1 mouse cellular context compared by ENCODE assay signal in the genomic region with DNA sequence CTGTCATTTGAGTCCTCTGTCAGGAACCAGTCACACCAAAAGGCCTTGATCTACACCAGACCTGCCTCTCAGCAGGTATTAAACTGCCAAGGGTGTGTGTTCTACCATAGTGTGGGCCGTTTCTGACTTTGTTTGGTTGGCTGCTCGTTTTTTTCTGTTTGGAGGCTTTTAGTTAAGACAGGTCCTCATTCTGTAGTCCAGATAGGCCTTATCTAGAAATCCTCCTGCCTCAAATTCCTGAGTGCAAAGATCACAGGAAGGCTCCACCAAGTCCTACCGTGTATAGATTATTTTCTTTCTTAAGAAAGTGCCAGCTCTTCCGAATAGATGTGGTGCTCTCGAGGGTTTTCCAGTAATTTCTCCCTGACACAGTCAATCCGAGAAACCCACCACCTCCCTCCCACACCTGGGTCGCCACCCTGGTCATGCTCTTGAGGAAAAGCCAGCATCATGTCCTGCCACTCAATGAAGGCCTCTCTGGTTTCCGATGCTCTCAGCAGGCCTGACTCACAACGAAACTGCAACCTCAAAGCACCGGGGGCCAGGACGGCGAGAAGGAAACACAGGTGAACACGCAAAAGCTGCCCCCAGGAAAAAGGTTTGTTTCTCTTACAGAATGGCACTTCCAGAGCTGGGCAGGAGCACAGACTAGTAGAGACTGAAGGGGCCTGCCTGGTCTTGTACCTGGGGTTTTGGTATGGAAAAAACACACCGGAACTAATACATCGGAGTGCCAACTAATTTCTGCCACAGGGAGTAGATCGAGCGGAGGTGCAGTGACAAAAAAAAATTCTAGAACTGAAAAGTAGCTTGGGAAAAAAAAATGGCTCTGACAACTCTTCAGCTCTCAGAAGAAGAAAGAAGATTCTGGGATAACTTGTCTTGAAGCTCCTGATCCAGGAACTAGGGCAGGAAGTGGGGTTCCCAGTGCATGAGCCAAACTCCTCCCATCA.
TF ChIP-seq lines count a peak whose summit lies in the region.

No protein-coding gene starts in this region.

TF ChIP-seq in CH12.LX, 34 proteins besides CTCF, POLR2A, EP300 and RAD21 (continued from another document):
- TF ChIP-seq MAFK (IDR thresholded peaks at IDR 0.05; ENCODE audit: insufficient replicate concordance, low read length) (peak; percentile 79; the same call in 1 of the 2 replicates), HCFC1 (IDR thresholded peaks at IDR 0.05; ENCODE audit: low read depth, low read length) (peak; percentile 50; the same call in 1 of the 2 replicates), MYC (IDR thresholded peaks at IDR 0.05; ENCODE audit: low read depth, low read length) (peak; percentile 71), ETS1 (conservative IDR thresholded peaks at IDR 0.05; ENCODE audit: low read depth, low read length) (peak; percentile 99), MAZ (IDR thresholded peaks at IDR 0.05; ENCODE audit: low read depth, low read length) (no peak; the same call in none of the 2 replicates), POLR2AphosphoS2 (IDR thresholded peaks at IDR 0.05; ENCODE audit: low read depth, low read length) (no peak), SIN3A (IDR thresholded peaks at IDR 0.05; ENCODE audit: low read length) (peak; percentile 69), ZNF384 (IDR thresholded peaks at IDR 0.05; ENCODE audit: low read depth, low read length) (peak; percentile 90), CHD1 (IDR thresholded peaks at IDR 0.05; ENCODE audit: low read depth, low read length) (peak; percentile 99), CHD2 (IDR thresholded peaks at IDR 0.05; ENCODE audit: low read length) (peak; percentile 94), ZC3H11A (IDR thresholded peaks at IDR 0.05; ENCODE audit: low read depth, low read length) (peak; percentile 10; the same call in 1 of the 2 replicates), JUND (conservative IDR thresholded peaks at IDR 0.05; ENCODE audit: low read depth, low read length) (peak; percentile 94), NRF1 (IDR thresholded peaks at IDR 0.05; ENCODE audit: low read depth, low read length) (peak; percentile 37), E2F4 (IDR thresholded peaks at IDR 0.05; ENCODE audit: insufficient replicate concordance, low read depth, low read length) (0 out of 2 replicates have a peak, but pooled peaks have one; percentile 55), ELF1 (IDR thresholded peaks at IDR 0.05; ENCODE audit: low read depth, low read length) (peak; percentile 52), ZKSCAN1 (IDR thresholded peaks at IDR 0.05; ENCODE audit: borderline replicate concordance, low read depth, low read length) (no peak), USF1 (IDR thresholded peaks at IDR 0.05; ENCODE audit: low read depth, low read length) (no peak), TBP (conservative IDR thresholded peaks at IDR 0.05; ENCODE audit: low read depth, low read length) (0 out of 2 replicates have a peak, but pooled peaks have one; percentile 28)
TF ChIP-seq in CH12.LX: peak in this region for 26.
